Mouse (Mus musculus) telencephalon, adult 2 months (tissue): ENCODE data around the gene Lrrc25.

ENCODE experiments used
- DNase-seq: peaks from one replicate; pipeline ENCODE4 v3.0.0-alpha.2; 2011; ENCODE audit warnings: low read depth, low spot score

The Lrrc25 gene

DNA sequence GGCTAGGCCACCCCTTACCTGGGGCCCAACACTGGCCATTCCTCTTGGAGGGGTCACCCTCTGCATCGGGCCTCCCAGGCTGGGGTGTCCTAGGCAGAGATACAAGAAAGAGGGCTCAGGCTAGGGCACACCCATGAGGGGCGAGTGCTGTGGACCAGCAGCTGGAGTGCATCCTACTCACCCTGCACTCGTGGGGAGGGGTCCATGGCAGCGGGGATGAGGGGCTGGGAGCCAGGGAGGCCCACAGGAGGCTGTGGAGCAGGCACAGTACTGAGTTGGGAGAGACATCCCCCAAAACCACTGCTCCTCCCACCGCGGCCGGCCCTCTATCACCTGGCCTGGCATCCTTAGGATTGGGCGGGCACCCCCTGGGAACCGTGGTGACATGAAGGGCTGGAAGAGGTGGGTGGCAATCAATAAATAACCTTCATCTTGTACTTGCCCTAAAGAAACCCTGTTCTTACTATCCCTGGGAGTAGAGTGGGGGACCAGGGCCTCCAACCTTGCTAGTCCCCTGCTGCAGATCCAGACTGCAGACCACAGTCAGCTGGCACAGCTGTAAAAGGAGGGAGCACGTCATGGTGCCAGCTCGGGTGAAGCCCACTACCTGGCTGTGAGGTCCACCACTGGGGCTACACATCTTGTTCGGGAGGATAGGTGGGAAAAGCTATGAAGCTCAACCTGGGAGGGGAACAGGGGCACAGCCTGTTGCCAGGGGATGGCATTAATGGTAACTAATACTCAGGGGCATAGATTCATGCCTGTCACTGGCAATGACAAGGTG lies 16.3 kb upstream of the Lrrc25 start:
- DNase-seq, result no peak

DNA sequence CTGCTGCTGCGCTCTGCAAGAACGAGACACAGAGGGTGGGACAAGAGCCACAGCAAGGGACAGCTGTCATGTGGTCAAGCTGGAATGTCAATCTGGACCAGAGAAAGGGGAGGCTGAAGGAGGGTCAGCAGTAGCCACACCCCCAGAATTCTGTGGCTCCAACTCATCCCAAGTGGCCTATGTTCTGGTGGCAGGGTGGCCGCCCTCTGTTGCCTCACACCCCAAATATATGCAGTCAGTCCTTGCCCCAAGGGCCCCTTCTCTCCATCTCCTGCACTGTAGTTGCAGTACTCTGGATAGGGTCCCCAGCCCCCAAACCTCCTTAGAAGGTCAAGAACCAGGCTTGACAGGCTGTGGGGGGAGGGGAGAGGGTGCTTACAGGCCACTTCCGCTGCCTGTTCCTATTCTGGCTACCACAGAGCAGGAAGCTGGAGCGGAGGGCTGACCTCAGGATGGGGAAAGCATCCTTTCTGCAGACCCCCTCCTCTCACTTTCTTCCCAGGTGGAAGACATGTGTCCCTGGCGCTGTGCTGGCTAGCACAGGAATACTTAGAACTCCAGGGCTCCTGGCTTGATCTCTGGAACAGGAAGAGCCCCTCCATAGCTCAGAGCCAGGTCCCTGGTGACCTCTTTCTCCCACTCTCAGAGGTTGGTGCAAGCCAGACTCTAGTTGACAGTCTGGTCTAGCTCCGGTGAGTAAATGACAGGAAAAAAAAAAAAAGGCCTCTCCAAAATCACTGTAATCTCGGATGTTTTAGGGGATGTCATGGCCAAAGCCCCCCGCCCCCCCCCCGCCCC lies 15.3 kb upstream of the Lrrc25 start:
- no peak for DNase-seq

DNA sequence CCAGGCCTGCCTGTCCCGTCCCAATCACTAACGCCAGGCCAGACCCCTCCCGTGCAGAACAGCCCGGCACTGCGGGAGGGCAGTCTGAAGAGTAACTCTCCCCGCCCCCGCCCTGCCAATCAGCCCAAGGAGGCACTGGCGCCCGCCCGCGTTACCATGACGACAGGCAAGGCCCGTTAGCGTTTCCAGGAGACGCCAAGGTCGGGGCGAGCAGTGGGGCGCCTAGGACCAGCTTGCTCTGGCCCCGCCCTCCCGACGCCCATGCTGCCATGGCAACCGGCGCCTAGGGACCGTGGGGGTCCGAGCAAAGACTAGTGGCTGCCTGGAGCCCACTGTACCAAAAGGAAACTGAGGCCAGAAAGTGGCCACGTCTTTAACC lies 14.7 kb upstream of the Lrrc25 start:
- no peak for DNase-seq

DNA sequence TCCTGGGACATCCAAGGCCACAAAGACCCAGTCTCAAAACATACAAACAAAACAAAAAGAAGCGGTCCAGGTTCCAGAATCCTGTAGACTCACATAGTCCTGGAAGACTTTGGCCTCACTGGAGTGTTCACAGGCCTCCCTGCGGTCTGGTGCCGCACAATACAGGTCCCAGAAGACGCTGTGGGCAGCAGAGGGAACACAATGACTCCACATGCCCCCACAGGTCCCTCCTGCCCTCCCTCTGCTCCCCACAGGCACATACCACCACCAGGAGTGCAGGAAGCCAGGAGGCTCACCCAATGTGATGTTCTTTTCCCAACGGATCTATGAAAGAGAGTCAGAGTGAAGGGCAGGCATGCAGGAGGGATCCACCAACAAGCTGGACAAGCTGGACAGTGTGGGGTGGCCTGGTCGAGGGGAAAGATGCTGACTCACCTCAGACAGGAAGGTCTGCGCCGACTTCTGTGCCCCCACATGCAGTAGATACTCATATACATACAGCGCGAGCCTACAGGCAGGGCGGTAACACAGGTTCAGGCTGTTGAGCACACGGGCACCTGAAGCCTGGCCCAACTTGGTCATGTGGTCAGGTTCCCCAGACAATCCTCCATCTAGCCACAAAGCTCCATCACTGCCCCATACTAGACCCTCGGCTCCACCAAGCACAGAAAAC lies 13.7 kb upstream of the Lrrc25 start:
- DNase-seq, result no peak

GRCm38 (mm10) chr8:70604558-70604957 lies 11.4 kb upstream of the Lrrc25 start:
- DNase-seq, result no peak

DNA sequence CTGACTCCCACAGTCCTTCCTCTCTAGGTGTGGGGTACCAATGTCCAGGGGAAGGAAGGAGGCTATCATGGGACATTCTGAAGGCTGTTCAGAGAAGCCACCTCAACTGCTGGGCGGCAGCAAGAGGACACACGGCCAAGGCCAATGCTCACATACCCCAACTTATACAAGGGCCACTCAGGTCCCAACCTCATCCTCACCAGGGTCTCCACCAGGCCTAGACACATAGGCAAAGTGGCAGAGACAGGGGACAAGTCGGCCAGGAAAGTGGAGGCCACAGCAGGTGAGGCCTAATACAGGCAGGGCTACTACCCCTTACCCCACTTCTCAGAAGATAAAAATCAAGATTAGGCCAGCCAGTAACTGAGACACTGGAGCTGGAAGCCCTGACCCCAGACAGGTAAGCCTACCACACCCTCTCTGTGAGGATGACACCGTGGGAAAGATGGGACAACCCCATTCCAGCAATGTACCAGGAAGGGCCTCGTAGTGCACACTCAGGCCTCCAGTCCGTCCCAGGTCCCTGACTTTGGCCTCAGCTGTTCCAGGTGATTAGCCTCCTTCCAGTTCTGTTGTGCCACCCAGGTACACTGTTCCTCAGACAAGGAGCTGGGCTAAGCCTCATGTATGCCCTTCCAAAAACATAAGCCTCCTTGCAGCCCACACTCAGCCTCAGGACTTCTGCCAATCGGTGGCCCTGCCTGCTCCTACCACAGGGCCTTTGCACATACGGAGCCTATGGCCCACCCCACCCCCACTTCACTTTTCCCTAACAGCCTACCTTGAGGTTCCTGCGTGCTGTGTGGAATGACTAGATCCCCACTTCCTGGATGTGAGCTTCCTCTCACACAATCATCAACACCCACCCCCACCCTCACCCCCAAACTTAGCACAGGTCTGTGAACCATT lies 9.8 kb upstream of the Lrrc25 start:
- no peak for DNase-seq

DNA sequence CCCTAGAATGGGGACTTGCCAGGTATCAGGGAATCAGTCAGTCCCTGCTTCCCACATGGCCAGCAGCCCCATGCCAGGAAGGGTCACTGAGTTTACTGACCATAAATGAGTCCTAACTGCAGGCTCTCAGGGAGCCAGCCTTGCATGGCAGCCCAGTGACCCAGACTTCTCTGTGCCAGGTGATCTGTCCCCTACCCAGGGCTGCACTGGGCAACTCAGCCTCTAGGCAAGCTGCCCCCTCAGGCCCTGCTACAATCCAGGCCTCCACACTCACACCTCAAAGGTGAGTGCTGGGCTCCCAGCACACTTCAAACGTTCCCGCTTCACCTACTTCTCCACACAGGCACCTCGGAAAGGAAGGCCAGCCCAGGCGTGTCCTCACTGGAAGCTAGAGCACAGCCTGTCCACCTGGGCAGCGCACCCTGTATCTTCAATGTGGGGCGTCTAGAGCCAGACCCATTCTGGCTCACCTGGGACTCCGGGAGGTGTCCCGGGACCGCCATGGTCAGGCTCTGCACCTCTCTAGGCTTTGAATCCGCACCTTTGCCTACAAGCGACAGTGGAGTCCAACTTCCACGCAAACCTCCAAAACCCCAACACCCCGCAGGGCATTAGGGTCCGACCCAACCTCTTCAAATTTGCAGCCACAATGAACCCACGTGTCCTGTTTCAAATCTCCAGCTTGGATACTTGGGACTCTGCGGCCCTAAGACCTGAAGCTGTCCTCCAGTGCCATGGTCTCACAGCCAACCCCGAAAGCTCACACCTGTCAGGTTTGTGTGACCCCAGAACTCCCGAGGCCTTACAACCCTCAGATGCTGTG lies 9.0 kb upstream of the Lrrc25 start:
- DNase-seq, result no peak

DNA sequence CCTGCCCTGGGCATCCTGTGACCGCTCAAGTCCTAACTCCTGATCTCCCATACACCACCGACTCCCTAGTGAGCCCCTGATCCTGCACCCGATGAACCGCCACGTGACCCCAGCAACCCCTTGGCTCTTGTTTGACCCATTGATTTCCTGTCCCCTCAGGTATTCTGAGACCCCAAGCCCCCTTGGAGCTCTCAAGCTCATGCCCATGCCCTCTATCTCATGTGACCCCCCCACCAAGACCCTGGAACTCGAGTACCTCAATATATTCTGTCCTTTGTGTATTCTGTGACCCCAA lies 8.4 kb upstream of the Lrrc25 start:
- DNase-seq, result no peak

DNA sequence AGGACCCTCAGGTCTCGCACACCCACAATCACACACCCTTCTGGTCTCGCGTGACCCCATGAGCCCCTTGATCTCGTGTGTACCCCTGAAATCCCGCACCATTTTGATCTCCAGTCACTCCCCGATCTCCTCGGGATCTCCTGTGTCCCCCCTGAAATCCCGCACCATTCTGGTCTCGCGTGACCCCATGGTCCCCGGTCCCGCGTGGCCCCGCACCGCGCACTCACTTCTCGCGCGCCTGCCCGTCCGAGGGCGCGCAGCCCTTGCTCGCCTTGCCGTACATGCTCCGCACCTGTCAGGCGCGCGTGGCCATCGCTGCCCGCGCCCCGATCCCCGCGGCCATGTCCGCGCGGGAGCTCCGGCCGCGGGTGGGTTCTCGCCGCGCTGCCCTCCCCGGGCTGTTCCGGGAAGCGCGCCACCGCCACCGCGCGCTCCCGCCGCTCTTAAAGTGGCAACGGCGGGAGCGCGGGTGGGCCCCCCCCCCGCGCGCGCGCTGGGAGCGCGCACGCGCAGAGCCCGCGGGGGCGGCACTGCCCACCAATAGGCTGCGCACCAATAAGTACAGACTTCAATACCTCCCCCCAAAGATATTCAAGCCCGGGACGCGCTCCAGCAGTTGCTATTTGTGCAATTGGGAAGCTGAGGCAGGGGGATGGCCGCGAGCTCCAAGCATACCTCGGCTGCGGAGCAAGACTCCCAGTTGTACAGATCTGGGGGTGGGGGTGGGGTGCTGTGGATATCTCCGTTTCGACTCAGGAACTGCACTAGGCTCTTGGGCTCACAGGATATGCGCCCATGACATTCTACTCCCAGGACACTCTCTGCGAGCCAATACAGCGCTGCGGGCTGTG lies 7.8 kb upstream of the Lrrc25 start:
- no peak for DNase-seq

DNA sequence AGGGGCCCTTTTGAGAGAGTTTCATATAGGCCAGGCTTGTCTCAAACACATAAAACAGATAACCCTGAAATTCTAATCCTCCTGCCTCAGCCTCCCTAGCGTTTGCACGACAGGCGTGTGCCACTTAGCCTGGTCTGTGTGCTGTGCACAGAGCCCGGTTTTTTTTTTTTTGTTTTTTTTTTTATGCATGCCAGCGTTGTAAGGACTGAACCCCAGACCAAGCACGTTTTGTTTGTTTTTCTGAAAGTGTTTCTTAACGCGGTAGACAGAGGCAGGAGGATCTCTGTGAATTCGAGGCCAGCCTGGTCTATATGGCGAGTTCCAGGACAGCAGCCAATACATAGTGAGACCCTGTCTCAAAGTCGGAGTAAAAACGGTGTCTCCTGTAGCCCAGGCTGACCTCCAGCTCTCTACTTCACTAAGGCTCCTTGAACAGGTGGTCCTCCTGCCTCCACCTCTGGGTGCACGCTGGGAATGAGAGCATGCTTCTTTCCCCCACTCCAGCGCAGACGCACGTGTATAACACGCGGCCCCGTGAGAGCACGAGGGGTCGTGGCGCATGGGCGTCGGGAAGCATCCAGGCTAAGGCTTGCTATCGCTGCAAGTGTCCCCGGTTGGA lies 7.1 kb upstream of the Lrrc25 start, which contains the start of gene Ssbp4:
TSS of gene Ssbp4 (minus strand) at position 124 of the 619 bp plus-strand sequence.
- DNase-seq, result no peak

GRCm38 (mm10) chr8:70609368-70609848 lies 6.5 kb upstream of the Lrrc25 start:
- no peak for DNase-seq

DNA sequence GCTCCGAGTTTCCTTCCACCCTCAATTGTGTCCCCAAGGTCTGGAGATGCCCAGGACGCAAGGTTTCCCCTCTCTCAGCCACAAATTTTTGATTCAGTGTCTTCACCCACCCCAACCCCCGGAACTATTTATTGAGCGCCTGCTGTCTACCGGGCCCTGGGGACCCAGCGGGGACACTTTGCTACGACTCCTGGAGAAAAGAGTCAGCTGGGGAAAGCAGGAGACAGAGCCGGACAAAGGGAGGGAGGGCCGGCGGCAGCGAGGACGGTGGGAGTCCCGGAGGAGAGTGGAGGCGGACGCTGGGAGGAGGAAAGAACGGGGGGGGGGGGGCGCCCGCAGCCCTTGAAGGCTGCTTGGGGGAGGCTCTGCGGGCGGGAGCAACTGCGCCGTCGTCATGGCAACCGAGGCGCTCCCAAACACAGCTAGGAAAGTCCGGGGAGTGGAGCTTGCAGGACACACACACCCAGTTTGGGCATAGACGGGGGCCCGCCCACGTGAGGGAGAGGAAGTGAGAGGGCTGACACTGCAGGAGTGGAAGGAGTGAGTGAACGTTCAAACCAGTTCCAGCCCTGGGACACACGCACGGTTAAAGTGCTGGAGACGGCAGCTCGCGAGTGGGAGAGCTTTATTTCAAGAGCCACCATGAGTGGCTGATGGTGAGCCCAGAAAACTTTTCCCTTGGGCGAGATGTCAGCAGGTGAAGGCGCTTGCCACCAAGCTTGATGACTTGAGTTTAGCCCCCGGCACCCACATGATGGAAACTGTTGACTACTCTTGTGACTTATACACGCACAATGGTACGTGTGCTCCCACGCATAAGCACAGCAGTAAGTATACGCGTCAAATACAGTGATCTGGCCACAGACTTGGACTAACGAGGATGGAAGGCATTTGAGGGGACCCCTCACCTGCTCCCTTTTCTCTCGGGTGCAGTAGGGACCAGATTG lies 5.8 kb upstream of the Lrrc25 start:
- DNase-seq, result peak; percentile 88

DNA sequence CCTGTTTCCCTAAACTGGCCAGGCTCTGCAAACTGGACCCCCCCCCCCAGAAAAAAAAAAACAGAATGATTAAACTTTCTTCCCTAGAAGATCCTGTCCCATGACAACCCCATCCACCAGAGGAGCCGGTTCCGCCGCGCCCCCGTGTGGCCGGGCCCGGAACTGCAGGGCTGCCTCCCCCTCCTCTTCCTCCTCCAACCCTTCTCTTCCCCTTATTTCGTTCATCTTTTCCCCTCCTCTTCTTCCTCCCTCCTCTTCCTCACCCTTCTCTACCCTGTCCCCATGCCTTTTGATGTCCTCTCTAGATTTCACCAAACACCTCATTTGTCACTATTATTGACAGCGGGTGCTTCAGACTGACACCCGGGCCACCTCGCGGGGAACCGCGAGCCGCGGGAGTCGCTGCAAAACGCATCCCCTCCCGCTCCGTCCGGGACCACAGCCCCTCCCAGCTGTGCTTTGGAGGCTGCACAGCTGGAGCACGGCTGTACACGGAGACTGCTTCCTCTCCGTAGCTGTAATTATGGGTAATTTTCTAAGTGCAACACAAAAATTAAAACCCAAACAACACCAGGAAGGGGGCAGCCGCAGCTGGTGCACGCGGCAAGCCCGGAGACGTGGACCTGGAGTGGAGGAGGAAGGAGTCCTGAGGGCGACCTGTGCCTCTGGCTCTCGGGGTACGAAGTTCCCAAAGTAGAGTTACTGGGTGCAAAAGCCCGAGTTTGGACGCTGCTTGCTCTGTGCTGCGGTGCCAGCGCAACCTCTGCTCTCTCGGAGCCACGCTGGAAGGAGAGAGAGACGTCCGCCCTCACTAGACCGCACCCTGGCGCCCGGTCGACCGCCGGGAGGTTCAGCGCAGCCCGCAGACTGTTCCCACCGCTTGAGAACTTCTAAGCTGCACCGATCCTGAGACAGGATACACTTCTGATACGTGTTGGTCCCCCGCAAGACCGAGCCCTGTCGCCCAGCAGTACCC lies 4.9 kb upstream of the Lrrc25 start:
- no peak for DNase-seq

GRCm38 (mm10) chr8:70611849-70612248 lies 4.1 kb upstream of the Lrrc25 start:
- no peak for DNase-seq

GRCm38 (mm10) chr8:70613763-70614162 lies 2.2 kb upstream of the Lrrc25 start:
- DNase-seq, result no peak

DNA sequence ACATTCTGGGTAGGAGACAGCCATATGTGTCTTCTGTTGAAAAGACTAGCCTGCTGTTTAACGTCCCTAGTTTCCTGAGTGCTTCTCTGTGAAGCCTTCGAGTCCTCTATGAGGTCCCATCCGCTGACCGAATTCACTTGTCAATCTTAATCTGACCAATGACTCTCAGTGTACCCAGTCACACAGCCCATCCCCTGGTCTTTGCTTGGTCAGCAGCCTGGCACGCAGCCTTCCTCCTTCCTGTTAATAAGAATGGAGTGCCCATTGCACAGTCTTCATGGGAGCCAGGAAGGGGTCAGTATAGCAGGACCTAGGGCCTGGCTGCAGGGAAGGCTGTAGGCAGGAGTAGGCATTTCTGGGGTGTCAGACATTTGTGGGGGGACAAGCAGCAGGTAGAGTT lies 1.5 kb upstream of the Lrrc25 start:
- no peak for DNase-seq

DNA sequence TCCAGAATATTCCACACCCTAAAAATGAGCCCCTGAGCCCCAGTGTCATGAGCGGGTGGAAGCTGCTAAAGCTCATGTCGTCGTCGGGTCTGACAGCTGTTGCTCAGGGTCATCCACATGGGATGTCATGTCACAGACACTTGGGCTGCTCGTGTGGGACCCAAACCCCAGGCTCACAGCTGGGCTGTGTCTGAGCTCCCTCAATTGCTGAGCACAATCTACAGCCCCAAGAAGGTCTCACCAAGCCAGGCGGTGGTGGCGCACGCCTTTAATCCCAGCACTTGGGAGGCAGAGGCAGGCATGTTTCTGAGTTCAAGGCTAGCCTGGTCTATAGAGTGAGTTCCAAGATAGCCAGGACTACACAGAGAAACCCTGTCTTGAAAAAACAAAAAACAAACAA lies 674 bp upstream of the Lrrc25 start:
- DNase-seq, result no peak
